Mouse (Mus musculus): ENCODE measurements at regions not wholly inside any gene's neighbourhood (a gene's known extent, or its start where the extent isn't known, plus 50 kb on each side); places are given as distances from the start of the nearest gene placed in this dataset.

- DNase-seq, result peak; percentile 39 to 58
These were observed 159.0 kb downstream of the 1190002N15Rik start for GRCm38 (mm10) chr9:94378835-94379234.

DNA sequence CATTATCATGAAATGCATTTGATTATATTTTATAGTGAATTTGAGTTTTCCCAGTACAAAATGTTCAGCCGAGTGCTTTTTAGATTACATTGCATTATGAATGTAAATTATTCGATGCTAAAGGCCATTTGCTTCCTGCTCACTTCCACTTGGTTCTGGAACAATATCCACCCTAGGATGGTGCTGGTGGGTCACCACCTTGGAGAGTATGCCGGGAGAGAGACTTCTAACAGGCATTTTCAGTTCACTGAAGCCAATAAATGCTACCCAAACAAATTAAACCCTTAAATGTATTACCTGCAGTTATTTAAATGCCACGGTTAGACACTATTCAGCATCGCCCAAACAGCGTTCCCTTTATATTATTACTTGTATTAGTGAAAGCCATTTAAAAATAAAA lies 159.6 kb downstream of the 1190002N15Rik start:
- peak; percentile 15 to 41 for DNase-seq

- peak; percentile 90 to 94 for DNase-seq
These were observed 160.4 kb downstream of the 1190002N15Rik start for GRCm38 (mm10) chr9:94377346-94378039.

GRCm38 (mm10) chr9:94370976-94371375 lies 166.9 kb downstream of the 1190002N15Rik start:
- DNase-seq, result no peak

DNA sequence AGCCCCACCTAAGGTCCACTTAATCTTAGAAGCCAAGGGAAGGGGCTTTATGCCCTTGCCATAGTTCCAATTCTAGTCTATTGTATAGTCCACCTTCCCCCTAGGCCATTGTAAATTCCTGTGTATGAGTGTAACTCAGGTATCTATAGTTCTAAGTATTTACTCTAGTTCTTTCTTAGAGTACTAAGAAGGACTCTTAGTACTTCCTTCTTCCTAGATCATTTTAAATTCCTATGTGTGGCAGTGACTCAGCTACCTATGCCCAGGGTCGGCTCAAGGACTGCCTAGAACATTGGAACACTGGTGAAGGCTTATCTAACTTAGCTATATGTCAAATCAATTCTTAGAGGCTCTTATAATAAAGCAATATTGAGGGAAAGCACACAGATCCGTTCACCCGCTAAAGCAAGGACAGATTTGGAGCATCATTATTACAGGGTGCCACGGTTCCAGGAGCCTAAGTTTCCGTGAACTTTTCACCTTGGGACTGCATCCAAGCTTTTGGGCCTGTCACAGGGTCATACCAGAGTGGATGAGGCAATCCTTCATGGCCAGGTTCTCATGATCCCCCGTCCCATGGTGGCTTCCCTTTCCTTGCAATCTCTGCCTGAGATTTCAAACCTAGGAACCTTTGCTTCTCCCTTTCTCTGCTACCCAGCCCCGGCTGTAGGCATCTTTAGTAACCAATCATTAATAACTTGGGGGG lies 169.5 kb downstream of the 1190002N15Rik start:
- DNase-seq, result no peak

DNA sequence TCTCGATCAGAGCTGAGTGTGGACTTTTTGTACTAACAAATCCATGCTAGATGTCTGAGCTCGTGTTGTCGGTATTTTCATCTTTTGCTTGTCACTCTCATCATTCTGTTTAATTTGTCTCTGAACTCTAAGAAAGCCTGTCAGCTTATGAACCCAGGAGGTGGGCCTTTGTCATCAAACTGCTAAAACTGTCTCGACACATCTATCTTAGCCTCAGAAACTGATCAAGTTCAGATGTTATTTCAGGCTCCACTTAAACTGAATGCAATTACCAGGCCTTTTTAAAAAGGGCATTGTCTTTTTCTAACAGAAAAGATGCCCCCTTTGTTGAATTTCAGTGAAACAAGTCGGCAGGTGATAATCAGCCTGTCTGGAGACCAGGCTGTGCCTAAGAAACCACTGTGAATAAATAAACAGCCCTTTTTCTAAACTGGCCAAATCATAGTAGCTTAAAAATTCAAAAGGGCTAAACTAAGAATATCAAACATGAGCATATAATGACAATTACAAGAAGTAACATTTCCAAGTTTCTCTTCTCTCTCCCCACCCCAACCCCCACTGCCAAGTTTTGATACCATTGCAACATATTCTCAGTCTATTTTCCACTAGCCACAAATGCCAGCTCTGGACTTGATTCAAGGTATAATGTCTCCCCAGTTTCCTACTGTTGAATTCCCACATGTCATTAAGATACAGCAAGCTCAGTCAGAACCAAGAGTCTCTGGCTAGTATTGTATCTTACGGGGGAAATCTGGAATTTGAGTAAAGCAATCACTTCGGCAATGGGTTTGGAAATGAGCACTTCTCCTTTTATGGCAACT lies 175.8 kb downstream of the 1190002N15Rik start:
- no peak for DNase-seq

GRCm38 (mm10) chr9:94361011-94361410 lies 176.9 kb downstream of the 1190002N15Rik start:
- no peak for DNase-seq

GRCm38 (mm10) chr9:94358150-94358549 lies 179.7 kb downstream of the 1190002N15Rik start:
- no peak for DNase-seq

GRCm38 (mm10) chr9:94342011-94342410 lies 195.9 kb downstream of the 1190002N15Rik start:
- DNase-seq, result no peak

DNA sequence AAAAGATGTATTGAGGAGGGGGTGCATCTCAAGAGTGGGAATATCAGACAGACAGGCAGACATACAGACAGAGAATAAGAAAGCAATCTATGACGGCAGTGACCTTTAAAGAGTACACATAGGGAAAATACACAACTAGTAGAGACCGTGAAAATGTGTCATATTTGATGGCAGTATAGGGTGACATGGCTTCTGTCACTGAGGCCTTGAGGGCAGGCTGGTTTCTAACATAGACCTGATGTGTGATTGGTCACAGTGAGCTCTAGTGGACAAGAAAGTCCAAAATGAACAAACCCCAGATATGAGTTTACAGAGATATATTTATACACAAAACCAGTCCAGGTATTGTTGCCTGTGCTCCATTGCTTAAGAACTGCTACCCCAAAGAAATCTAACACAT lies 196.3 kb downstream of the 1190002N15Rik start:
- DNase-seq, result no peak

GRCm38 (mm10) chr9:94333450-94333849 lies 204.4 kb downstream of the 1190002N15Rik start:
- DNase-seq, result no peak

GRCm38 (mm10) chr9:94323011-94323410 lies 214.9 kb downstream of the 1190002N15Rik start:
- DNase-seq, result no peak

GRCm38 (mm10) chr9:94302575-94302974 lies 235.3 kb downstream of the 1190002N15Rik start:
- DNase-seq, result no peak

DNA sequence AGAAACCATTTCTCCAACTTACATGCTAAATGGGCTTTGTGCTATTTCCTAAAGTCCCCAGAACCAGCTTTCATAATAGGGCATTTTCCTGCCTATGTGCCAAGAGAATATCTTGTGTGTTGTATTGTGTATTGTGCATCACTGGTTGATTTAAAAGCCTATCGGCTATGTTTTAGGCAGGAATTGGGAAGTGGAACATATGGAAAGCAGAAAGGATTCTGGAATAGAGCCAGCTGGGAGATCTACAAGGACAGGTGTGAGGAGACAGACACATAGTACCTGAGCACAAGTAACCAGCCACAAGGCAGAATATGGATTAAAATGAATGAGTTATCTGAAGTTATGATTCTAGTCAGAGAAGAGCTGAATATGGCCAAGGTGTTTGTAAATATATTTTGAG lies 236.0 kb downstream of the 1190002N15Rik start:
- DNase-seq, result peak; percentile 38 to 40

DNA sequence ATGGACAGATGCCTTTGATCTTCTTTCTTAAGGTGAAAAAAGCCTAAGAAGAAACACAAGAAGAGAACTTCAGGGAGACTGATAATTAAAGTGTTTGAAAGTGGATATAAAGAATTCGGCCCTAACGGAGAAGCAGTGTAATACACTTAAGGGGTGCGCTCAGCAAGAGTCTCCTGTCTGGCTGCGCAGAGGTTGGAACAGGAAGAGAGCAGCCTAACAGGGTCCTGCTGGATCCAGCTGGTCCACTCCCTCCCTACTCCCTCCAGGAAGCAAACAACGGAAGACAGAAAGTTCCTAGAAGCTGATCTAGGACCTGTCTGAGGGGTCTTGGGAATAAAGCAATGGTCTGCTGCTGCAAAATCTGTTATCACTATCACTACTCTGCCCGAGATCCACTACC lies 242.4 kb downstream of the 1190002N15Rik start:
- DNase-seq, result no peak

DNA sequence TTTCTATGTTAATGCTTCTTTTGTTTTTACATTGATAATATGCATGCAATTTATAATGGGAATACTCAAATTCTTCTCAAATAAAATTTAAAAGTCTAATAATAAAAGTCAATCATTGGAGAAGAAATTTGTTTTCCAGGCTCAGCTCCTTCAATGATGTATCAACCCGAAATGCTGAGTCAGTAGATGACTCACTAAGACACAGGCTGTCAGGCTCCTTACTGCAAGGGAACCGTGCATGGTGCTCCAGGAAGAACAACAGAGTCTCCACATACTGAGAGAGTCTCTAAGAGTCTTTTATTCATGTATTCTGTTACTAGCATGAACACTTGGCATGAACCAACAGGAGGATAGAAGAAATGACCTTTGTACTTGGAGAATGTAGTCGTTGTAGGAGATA lies 245.7 kb downstream of the 1190002N15Rik start:
- DNase-seq, result no peak

DNA sequence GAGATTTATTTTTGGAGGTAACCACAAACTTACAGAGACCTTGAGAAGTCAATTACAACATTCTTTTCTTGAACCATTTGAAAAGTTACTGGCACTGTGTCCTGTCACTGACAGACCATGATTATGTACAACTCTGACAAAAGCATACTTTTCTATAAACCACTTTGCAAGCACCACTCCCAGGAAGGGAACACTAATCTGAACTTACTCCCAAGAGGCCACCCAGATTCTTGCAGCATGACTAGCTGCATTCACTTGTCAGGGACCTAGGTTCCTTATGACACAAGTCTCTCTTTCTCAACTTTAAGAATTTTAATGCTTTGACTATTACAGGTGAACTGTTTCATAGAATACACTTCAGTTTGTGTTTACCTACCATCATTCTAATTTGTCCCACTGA lies 248.3 kb downstream of the 1190002N15Rik start:
- DNase-seq, result no peak

GRCm38 (mm10) chr9:94287559-94287958 lies 250.3 kb downstream of the 1190002N15Rik start:
- DNase-seq, result no peak

- DNase-seq, result peak; percentile 84 to 89
These were observed 259.0 kb downstream of the 1190002N15Rik start for GRCm38 (mm10) chr9:94278657-94279585.

DNA sequence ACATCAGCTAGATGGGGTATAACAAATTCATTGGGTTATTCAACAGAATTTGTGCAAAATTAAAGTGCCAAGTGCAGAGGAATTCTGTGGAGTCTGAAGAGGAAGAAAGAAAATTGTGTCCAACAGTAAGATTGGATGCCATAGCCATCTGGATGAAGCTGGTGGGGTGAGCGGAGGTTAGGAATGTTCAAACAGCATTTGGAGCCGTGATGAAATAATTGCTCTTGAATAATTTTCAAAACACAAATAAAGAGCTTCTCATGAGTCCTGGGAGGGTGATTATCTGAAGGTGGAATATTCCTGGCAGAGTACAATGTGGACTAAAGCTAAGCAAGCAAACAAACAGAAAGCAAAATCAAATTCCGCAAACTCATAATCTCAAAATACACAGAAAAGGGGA lies 260.8 kb downstream of the 1190002N15Rik start:
- peak; percentile 26 to 27 for DNase-seq

GRCm38 (mm10) chr9:94269213-94269612 lies 268.7 kb downstream of the 1190002N15Rik start:
- DNase-seq, result no peak

DNA sequence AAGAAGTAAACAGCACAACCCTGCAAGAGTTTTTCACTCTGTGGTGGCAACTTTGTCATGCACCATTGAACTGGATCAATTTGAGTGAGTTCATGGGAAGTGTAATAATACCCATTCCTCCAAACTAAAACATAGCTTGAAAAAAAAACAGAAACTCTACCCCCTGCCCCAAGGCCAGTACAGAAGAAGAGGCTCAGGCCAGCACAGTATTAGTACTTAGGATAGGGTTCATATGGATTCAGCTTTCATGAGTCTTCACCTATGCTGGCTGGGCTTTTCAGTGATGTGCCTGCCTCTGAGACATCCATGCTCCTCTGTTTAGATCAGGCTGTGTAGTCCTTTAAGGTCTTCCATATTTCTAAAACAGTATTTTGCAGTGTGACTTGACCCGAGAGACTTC lies 270.6 kb downstream of the 1190002N15Rik start:
- no peak for DNase-seq

All from cerebellum, adult 18-20 months (tissue).